Mouse (Mus musculus) embryonic facial prominence, embryonic 15.5 days (tissue): ENCODE results near the gene Grik3. TPM values are rescaled to one million over a fixed set of nuclear protein-coding genes. Genes with fewer than 3 reads are reported as not detected.

Experiments used
- ATAC-seq: fragments of 200-750 bp; cut with Nextera tagmentation; 2 replicates; pipeline ENCODE4 v1.8.0; 2017; ENCODE audit warnings: low read depth, moderate TSS enrichment; ENCODE audit not compliant: insufficient number of reproducible peaks, low FRiP score, low TSS enrichment
- H3K27ac ChIP-seq: fragments of 300-500 bp; sonication (generic); replicated peaks from 2 replicates; pipeline ENCODE4 v1.5.1; 2015; ENCODE audit warnings: mild to moderate bottlenecking, inconsistent platforms
- H3K27me3 ChIP-seq: fragments of 300-500 bp; sonication (generic); 2 replicates; pipeline ENCODE4 v1.6.1; 2015; ENCODE audit warnings: inconsistent platforms
- H3K36me3 ChIP-seq: fragments of 300-500 bp; sonication (generic); 2 replicates; pipeline ENCODE4 v1.6.1; 2015; ENCODE audit warnings: mild to moderate bottlenecking, inconsistent platforms
- H3K4me1 ChIP-seq: fragments of 300-500 bp; sonication (generic); 2 replicates; pipeline ENCODE4 v1.6.1; 2015; ENCODE audit warnings: inconsistent platforms
- H3K4me2 ChIP-seq: fragments of 300-500 bp; sonication (generic); replicated peaks from 2 replicates; pipeline ENCODE4 v1.6.1; 2015; ENCODE audit warnings: mild to moderate bottlenecking, inconsistent platforms
- H3K4me3 ChIP-seq: fragments of 300-500 bp; sonication (generic); replicated peaks from 2 replicates; pipeline ENCODE4 v1.5.1; 2015; ENCODE audit warnings: mild to moderate bottlenecking, inconsistent platforms
- H3K9ac ChIP-seq: fragments of 300-500 bp; sonication (generic); 2 replicates; pipeline ENCODE4 v1.6.1; 2015; ENCODE audit warnings: inconsistent platforms
- H3K9me3 ChIP-seq: fragments of 300-500 bp; sonication (generic); replicated peaks from 2 replicates; pipeline ENCODE4 v1.6.1; 2016; ENCODE audit warnings: inconsistent platforms
- WGBS: fragments of 180-500 bp; shearing (Covaris S2); methylation state at CpG from one replicate; pipeline ENCODE4 v1.1.7; 2015; 5-methylcytosine and 5-hydroxymethylcytosine counted together
- polyA plus RNA-seq: library from polyadenylated mRNA; unstranded; fragments of >200 nt; fragmentation: Nextera tagmentation; extraction: Ambion mirVana; gene quantifications from 2 replicates; pipeline ENCODE4 v1.2.1, GENCODE M21; 2015

Gene Grik3
- polyA plus RNA-seq, 1 experiment from 2014 or later = 0.63 TPM

- no peaks in the 10 kb centered on the region for H3K36me3 ChIP-seq
- WGBS = 15% methylated on average over 12 of the region's 12 CpGs
- H3K9ac ChIP-seq = no peak overlapping the region
- H3K27ac ChIP-seq = no peak overlapping the region
- no peaks in the 10 kb centered on the region for H3K9me3 ChIP-seq
- peaks cover 37% of the 10 kb centered on the region for H3K27me3 ChIP-seq
- no peak overlapping the region for H3K4me3 ChIP-seq
- H3K4me1 ChIP-seq = peaks cover 5% of the 10 kb centered on the region; the same call in 1 of the 2 replicates
- ATAC-seq = no peak
- no peak overlapping the region for H3K4me2 ChIP-seq
These were observed 12.4 kb upstream of the Grik3 start for GRCm38 (mm10) chr4:125478071-125478470.

- no peaks in the 10 kb centered on the region for H3K9me3 ChIP-seq
- WGBS = 14% methylated on average over 3 of the region's 3 CpGs
- H3K4me2 ChIP-seq = no peak overlapping the region
- no peak overlapping the region for H3K4me3 ChIP-seq
- no peak for ATAC-seq
- no peak overlapping the region for H3K27ac ChIP-seq
- no peak overlapping the region for H3K9ac ChIP-seq
- peaks cover 65% of the 10 kb centered on the region for H3K27me3 ChIP-seq
- peaks cover 5% of the 10 kb centered on the region; the same call in 1 of the 2 replicates for H3K4me1 ChIP-seq
- no peaks in the 10 kb centered on the region for H3K36me3 ChIP-seq
These were observed 9.2 kb upstream of the Grik3 start for GRCm38 (mm10) chr4:125481256-125481655.

GRCm38 (mm10) chr4:125484131-125484530, 6.4 kb upstream of the Grik3 start:
- no peak overlapping the region for H3K4me3 ChIP-seq
- H3K36me3 ChIP-seq = no peaks in the 10 kb centered on the region
- 26% methylated on average over 8 of the region's 8 CpGs for WGBS
- no peak overlapping the region for H3K27ac ChIP-seq
- no peaks in the 10 kb centered on the region for H3K9me3 ChIP-seq
- H3K4me1 ChIP-seq = no peaks in the 10 kb centered on the region
- ATAC-seq = no peak
- no peak overlapping the region for H3K9ac ChIP-seq
- no peak overlapping the region for H3K4me2 ChIP-seq
- H3K27me3 ChIP-seq = peaks cover 91% of the 10 kb centered on the region

GRCm38 (mm10) chr4:125485416-125486239, 4.9 kb upstream of the Grik3 start:
- no peak overlapping the region for H3K4me2 ChIP-seq
- H3K4me1 ChIP-seq = peaks cover 12% of the 10 kb centered on the region
- H3K27ac ChIP-seq = no peak overlapping the region
- H3K4me3 ChIP-seq = no peak overlapping the region
- H3K9me3 ChIP-seq = no peaks in the 10 kb centered on the region
- no peak for ATAC-seq
- no peak overlapping the region for H3K9ac ChIP-seq
- H3K36me3 ChIP-seq = no peaks in the 10 kb centered on the region
- peaks cover 96% of the 10 kb centered on the region for H3K27me3 ChIP-seq
- 39% methylated on average over 15 of the region's 15 CpGs for WGBS

GRCm38 (mm10) chr4:125486616-125487015, 3.9 kb upstream of the Grik3 start:
- WGBS = 2% methylated on average over 13 of the region's 13 CpGs

GRCm38 (mm10) chr4:125487031-125487430, 3.5 kb upstream of the Grik3 start:
- H3K4me2 ChIP-seq = no peak overlapping the region
- H3K27me3 ChIP-seq = peaks cover 96% of the 10 kb centered on the region
- no peaks in the 10 kb centered on the region for H3K9me3 ChIP-seq
- no peak overlapping the region for H3K9ac ChIP-seq
- ATAC-seq = no peak
- no peaks in the 10 kb centered on the region for H3K36me3 ChIP-seq
- H3K27ac ChIP-seq = no peak overlapping the region
- WGBS = 10% methylated on average over 7 of the region's 7 CpGs
- H3K4me3 ChIP-seq = no peak overlapping the region
- peaks cover 26% of the 10 kb centered on the region for H3K4me1 ChIP-seq

More at GRCm38 (mm10) chr4:125486616-125487015, 3.9 kb upstream of the Grik3 start:
- no peak overlapping the region for H3K9ac ChIP-seq
- no peaks in the 10 kb centered on the region for H3K9me3 ChIP-seq
- peaks cover 22% of the 10 kb centered on the region for H3K4me1 ChIP-seq
- no peak for ATAC-seq
- H3K36me3 ChIP-seq = no peaks in the 10 kb centered on the region
- peaks cover 96% of the 10 kb centered on the region for H3K27me3 ChIP-seq
- no peak overlapping the region for H3K27ac ChIP-seq
- H3K4me3 ChIP-seq = no peak overlapping the region
- H3K4me2 ChIP-seq = no peak overlapping the region

GRCm38 (mm10) chr4:125488796-125489637, 1.5 kb upstream of the Grik3 start:
- H3K36me3 ChIP-seq = no peaks in the 10 kb centered on the region
- H3K27ac ChIP-seq = no peak overlapping the region
- H3K4me1 ChIP-seq = peaks cover 27% of the 10 kb centered on the region
- H3K9ac ChIP-seq = no peak overlapping the region
- H3K4me2 ChIP-seq = no peak overlapping the region; the same call in 1 of the 2 replicates
- ATAC-seq = no peak
- peak overlapping the region; percentile 45; the same call in 1 of the 2 replicates for H3K4me3 ChIP-seq
- peaks cover 100% of the 10 kb centered on the region for H3K27me3 ChIP-seq
- no peaks in the 10 kb centered on the region for H3K9me3 ChIP-seq
- WGBS = 5% methylated on average over 26 of the region's 26 CpGs

GRCm38 (mm10) chr4:125489901-125490590, 454 bp upstream of the Grik3 start:
- Histone ChIP-seq H3K4me3 (peak overlapping the region; percentile 45), H3K9ac (no peak overlapping the region), H3K27ac (no peak overlapping the region), H3K9me3 (no peaks in the 10 kb centered on the region), H3K36me3 (no peaks in the 10 kb centered on the region), H3K27me3 (peaks cover 100% of the 10 kb centered on the region), H3K4me2 (peak overlapping the region; percentile 86), H3K4me1 (peaks cover 27% of the 10 kb centered on the region)
- under 1% methylated on average over 73 of the region's 81 CpGs for WGBS
- ATAC-seq = peak; percentile 56; the same call in 1 of the 2 replicates

- under 1% methylated on average over 42 of the region's 42 CpGs for WGBS
- H3K9me3 ChIP-seq = no peaks in the 10 kb centered on the region
- H3K9ac ChIP-seq = no peak overlapping the region
- H3K27me3 ChIP-seq = peaks cover 100% of the 10 kb centered on the region
- no peak overlapping the region for H3K27ac ChIP-seq
- H3K4me2 ChIP-seq = peak overlapping the region; percentile 86
- ATAC-seq = no peak
- H3K4me3 ChIP-seq = peak overlapping the region; percentile 45
- H3K4me1 ChIP-seq = peaks cover 27% of the 10 kb centered on the region
- H3K36me3 ChIP-seq = no peaks in the 10 kb centered on the region
These were observed 1.1 kb downstream of the Grik3 start for GRCm38 (mm10) chr4:125491505-125492121.

GRCm38 (mm10) chr4:125492122-125492505, 1.6 kb downstream of the Grik3 start:
- Histone ChIP-seq H3K4me1 (peaks cover 27% of the 10 kb centered on the region), H3K9me3 (no peaks in the 10 kb centered on the region), H3K4me2 (peak overlapping the region; percentile 86), H3K9ac (no peak overlapping the region), H3K36me3 (no peaks in the 10 kb centered on the region), H3K27me3 (peaks cover 100% of the 10 kb centered on the region), H3K4me3 (peak overlapping the region; percentile 45), H3K27ac (no peak overlapping the region)
- WGBS = 11% methylated on average over 9 of the region's 9 CpGs
- ATAC-seq = no peak
